Mouse (Mus musculus) heart, adult 2 months (tissue): ENCODE data around the gene Rps27l. TPM values are rescaled to one million over a fixed set of nuclear protein-coding genes. Genes with fewer than 3 reads are reported as not detected.
A peak's percentile ranks its signal among the peaks of the same experiment; 100 is the strongest.

ENCODE experiments used
- DNase-seq, 2 experiments: peaks; one replicate each; pipeline ENCODE4 v3.0.0; 2021
- H3K27ac ChIP-seq: fragments of 200-600 bp; 2 replicates; pipeline ENCODE4 v1.8.1; 2022
- H3K27me3 ChIP-seq: fragments of 200-500 bp; 2 replicates; pipeline ENCODE4 v1.6.1; 2012; ENCODE audit warnings: mild to moderate bottlenecking, low read length, inconsistent platforms, mixed read lengths; ENCODE audit not compliant: control insufficient read depth, insufficient read depth
- H3K36me3 ChIP-seq: fragments of 200-500 bp; 2 replicates; pipeline ENCODE4 v1.6.1; 2012; ENCODE audit warnings: low read length, inconsistent platforms; ENCODE audit not compliant: control insufficient read depth, insufficient read depth
- H3K4me1 ChIP-seq: fragments of 200-500 bp; 2 replicates; pipeline ENCODE4 v1.6.1; 2011; ENCODE audit warnings: low read length; ENCODE audit not compliant: control insufficient read depth, insufficient read depth
- H3K4me3 ChIP-seq: fragments of 200-600 bp; 2 replicates; pipeline ENCODE4 v1.8.1; 2022
- H3K79me2 ChIP-seq: fragments of 200-500 bp; replicated peaks from 2 replicates; pipeline ENCODE4 v1.6.1; 2012; ENCODE audit warnings: mild to moderate bottlenecking, inconsistent platforms, low read length, moderate library complexity, mixed read lengths; ENCODE audit not compliant: control insufficient read depth, insufficient read depth
- H3K9ac ChIP-seq: fragments of 200-500 bp; 2 replicates; pipeline ENCODE4 v1.6.1; 2012; ENCODE audit warnings: low read depth, mild to moderate bottlenecking, control low read depth, inconsistent platforms, low read length, mixed read lengths
- CTCF ChIP-seq: fragments of 200-600 bp; IDR thresholded peaks from 2 replicates; pipeline ENCODE4 v1.8.1; 2022; ENCODE audit warnings: antibody characterized with exemption, mild to moderate bottlenecking, moderate library complexity
- EP300 ChIP-seq: fragments of 200-500 bp; IDR thresholded peaks from 2 replicates; pipeline ENCODE4 v1.6.1; 2011; ENCODE audit warnings: low read depth, low read length, control low read depth; ENCODE audit not compliant: insufficient read depth
- POLR2A ChIP-seq: fragments of 200-500 bp; IDR thresholded peaks from 2 replicates; pipeline ENCODE4 v1.6.1; 2011; ENCODE audit warnings: mild to moderate bottlenecking, low read depth, low read length, control low read depth; ENCODE audit not compliant: insufficient read depth
- WGBS: fragments of 180-500 bp; shearing (Covaris S2); methylation state at CpG from one replicate; pipeline ENCODE4 v1.1.7; 2018; 5-methylcytosine and 5-hydroxymethylcytosine counted together
- intact Hi-C: fragments of 180-260 bp; cut with DNase I; formaldehyde crosslinking; loops from one replicate; pipeline ENCODE4 v1.15.1; 2025
- polyA plus RNA-seq: library from polyadenylated mRNA; depleted of rRNA; stranded (reverse); fragments of >200 nt; gene quantifications from 2 replicates; pipeline ENCODE4 v1.2.3, GENCODE M21; 2012
- total RNA-seq, 2 experiments: library from RNA; stranded (reverse); gene quantifications; 2 replicates each; pipeline ENCODE4 v1.2.3; 2021

Rps27l gene
- total and polyA plus RNA-seq, 3 experiments = 53.5 to 180 (median 157) TPM

DNA sequence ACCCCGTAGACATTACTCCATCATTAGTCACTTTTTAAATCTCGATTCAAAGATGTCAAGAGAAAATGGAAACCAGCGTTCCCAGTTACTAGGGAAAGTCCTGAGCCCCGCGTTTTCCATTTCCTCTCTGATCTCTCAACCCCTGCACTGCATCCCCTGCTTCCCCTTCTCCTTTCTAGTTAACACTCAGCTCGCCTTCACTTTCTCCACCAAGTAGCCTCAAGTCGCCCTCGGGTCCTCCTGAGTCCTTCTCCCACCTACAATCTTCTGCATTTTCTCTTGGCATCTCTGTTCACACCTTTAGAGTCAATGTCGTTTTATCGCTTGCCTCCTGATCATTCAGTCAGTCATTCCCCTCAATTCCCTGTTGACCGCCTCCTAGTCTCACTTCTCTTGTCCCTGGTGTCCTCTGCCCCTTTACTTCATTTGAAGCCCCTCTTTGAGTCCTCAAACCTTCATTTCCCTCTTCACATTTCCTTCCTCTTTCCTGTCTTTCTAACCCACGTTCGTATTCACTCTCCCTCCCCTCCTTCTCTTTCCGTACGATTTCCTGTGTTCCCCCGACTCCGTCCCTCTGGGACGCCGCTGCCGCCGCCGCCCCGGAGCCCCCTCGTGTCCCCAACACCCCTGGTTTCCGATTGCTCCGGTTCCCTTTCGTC is 27.1 kb upstream of the Rps27l start:
- Histone ChIP-seq H3K4me3 (peak overlapping the region; percentile 78), H3K36me3 (peaks cover 24% of the 10 kb centered on the region), H3K27me3 (0 out of 2 replicates have a peak, but pooled peaks cover 1% of the 10 kb centered on the region), H3K9ac (peak overlapping the region; percentile 89), H3K4me1 (peaks cover 17% of the 10 kb centered on the region), H3K27ac (peak overlapping the region; percentile 81), H3K79me2 (peaks cover 1% of the 10 kb centered on the region; the same call in 1 of the 2 replicates)
- peak; percentile 40 to 43 for DNase-seq
- intact Hi-C loops = loop anchor here (2.0 to 5.0 kb wide), 3 partner anchors 26 to 84 kb away; partner anchors contain the start of gene Aph1c
- WGBS = 2% methylated on average over 27 of the region's 27 CpGs
- TF ChIP-seq POLR2A (0 out of 2 replicates have a peak, but pooled peaks have one; percentile 13), EP300 (no peak), CTCF (no peak)

DNA sequence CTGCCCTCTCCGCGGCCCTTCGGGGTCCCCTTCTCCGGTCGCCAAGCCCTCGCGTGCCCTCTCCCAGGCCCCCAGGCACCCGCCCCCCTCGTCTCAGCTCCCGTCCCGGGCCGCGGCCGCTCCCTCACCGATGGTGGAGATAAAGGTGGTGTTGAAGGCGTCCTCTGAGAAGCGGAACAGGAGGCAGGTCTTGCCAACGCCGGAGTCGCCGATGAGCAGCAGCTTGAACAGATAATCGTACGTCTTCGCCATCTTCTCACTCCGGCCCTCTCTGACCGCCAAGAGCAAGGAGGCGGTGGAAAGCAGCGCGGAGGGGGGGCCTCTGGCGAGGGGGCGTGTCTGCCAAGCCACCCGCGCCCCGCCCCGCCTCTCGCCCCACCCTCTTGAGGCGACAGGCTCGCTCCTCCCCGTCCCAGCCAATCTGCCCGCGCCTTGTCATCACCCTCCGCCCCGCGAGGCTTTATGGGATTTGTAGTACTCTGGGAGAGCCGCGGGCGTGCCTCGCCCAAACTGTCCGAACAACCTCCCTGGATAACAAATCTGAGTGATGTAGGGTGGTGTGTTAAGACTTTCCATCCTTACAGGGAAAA is 26.4 kb upstream of the Rps27l start, which contains the start of gene Rab8b:
Gene Rab8b (minus strand): TSS at position 306 of the 590 bp plus-strand sequence.
- WGBS = 1% methylated on average over 49 of the region's 49 CpGs
- Histone ChIP-seq H3K79me2 (no peaks in the 10 kb centered on the region; the same call in 1 of the 2 replicates), H3K27me3 (0 out of 2 replicates have a peak, but pooled peaks cover 1% of the 10 kb centered on the region), H3K27ac (peak within 1 kb of the TSS; percentile 81), H3K4me3 (peak within 1 kb of the TSS; percentile 78), H3K4me1 (peaks cover 15% of the 10 kb centered on the region), H3K9ac (peak within 1 kb of the TSS; percentile 89), H3K36me3 (peaks cover 24% of the 10 kb centered on the region)
- peak; percentile 96 to 97 for DNase-seq
- intact Hi-C loops = loop anchor here (2.0 to 5.0 kb wide), 3 partner anchors 25 to 85 kb away; partner anchors contain the start of gene Aph1c
- peak; percentile 91 for TF ChIP-seq POLR2A
- no peak for TF ChIP-seq CTCF
- 0 out of 2 replicates have a peak, but pooled peaks have one; percentile 33 for TF ChIP-seq EP300

DNA sequence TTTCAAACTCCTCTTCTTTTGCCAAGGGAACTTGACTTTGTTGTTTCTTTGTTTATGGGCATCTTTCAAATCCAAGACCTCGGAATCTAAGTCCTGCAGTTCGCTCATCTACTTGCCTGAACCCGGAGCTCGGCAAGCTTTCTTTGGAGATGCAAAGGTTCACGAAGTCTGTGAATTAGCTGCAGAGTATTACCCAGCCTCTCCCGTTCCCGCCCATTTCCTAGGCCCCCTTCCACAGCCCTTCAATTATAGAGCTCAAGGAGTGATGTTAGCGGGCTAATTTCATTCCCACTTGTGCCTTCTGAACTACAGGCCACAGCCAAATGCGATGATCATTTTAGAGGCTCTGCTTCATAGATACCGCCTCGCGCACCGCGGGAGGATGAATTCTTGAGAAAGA is 25.9 kb upstream of the Rps27l start:
- TF ChIP-seq CTCF = no peak
- no peak for TF ChIP-seq POLR2A
- TF ChIP-seq EP300 = no peak
- peak overlapping the region; percentile 61 for H3K27ac ChIP-seq
- under 1% methylated on average over 14 of the region's 14 CpGs for WGBS
- peak overlapping the region; percentile 78 for H3K4me3 ChIP-seq
- peak in 1 of 2 experiments; percentile 45 for DNase-seq
- intact Hi-C loops = loop anchor here (2.0 to 5.0 kb wide), 3 partner anchors 25 to 85 kb away; partner anchors contain the start of gene Aph1c
- H3K79me2 ChIP-seq = no peaks in the 10 kb centered on the region; the same call in 1 of the 2 replicates
- peaks cover 19% of the 10 kb centered on the region for H3K36me3 ChIP-seq
- peak overlapping the region; percentile 53; the same call in 1 of the 2 replicates for H3K9ac ChIP-seq
- H3K27me3 ChIP-seq = 0 out of 2 replicates have a peak, but pooled peaks cover 1% of the 10 kb centered on the region
- peaks cover 14% of the 10 kb centered on the region for H3K4me1 ChIP-seq

DNA sequence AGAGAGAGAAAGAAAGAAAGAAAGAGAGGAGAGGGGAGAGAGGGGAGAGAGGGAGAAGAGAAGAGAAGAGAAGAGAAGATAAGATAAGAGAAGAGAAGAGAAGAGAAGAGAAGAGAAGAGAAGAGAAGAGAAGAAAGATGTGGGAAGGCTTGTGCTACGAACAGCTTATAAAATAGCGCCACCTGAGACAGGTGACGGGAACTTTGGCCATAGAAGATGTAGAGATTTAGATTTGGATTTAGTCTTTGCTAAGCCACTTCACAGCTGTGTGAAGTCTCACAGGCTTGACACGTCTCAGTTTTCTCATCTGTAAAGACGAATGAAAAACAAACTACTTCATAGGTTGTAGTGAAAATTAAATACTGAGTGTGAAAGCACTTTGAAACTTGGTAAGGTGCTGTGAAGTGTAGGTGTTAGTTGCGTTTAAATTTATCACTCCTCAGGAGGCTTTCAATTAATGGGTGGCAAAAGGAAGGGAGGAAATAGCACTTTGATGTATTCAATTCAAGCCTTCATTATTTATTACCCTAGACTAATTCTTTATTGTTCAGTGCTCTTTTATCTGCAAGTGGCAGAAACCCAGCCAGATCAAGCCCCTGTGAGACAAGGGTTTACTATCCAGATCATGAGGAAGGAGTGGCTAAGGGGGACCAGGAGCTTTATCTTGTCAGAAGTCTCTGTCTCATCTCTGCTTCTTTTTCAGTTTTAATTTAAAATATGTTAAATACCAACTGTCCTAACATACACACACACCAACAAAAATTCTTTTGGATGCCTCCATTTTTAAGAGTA is 25.2 kb upstream of the Rps27l start:
- TF ChIP-seq CTCF (0 out of 2 replicates have a peak, but pooled peaks have one; percentile 8), POLR2A (no peak)
- intact Hi-C loops = no loop called here
- Histone ChIP-seq H3K36me3 (peaks cover 16% of the 10 kb centered on the region), H3K4me1 (peaks cover 12% of the 10 kb centered on the region), H3K27ac (no peak overlapping the region), H3K9ac (no peak overlapping the region), H3K27me3 (0 out of 2 replicates have a peak, but pooled peaks cover 1% of the 10 kb centered on the region), H3K4me3 (no peak overlapping the region), H3K79me2 (no peaks in the 10 kb centered on the region; the same call in 1 of the 2 replicates)
- no peak for DNase-seq
- WGBS = 27% methylated on average over 6 of the region's 6 CpGs

DNA sequence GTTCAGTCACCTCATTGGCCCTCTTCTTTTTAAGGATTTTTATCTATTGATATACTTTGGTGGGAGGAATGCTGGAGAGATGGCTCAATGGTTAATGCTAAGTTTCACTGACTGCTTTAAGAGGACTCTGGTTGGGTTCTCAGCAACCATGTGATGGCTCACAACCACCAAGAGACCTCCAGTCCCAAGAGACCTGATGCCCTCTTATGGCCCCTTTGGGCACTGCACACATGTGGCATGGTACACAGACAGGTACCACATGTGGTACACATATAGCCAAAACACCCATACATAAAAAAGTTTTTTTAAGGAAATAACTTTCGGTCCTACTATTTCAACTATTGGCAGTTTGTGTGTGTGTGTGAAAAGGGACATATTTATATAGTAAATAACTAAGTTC is 23.8 kb upstream of the Rps27l start:
- DNase-seq = no peak
- WGBS = 95% methylated on average over 1 of the region's 1 CpGs

More for the DNA sequence above, 23.8 kb upstream of the Rps27l start:
- H3K27ac ChIP-seq = no peak overlapping the region
- peak; percentile 41 for TF ChIP-seq CTCF
- TF ChIP-seq POLR2A = no peak
- H3K4me3 ChIP-seq = no peak overlapping the region
- no peak overlapping the region for H3K9ac ChIP-seq
- H3K4me1 ChIP-seq = peaks cover 9% of the 10 kb centered on the region
- H3K79me2 ChIP-seq = no peaks in the 10 kb centered on the region; the same call in 1 of the 2 replicates
- peaks cover 8% of the 10 kb centered on the region for H3K36me3 ChIP-seq
- intact Hi-C loops = no loop called here
- 0 out of 2 replicates have a peak, but pooled peaks cover 1% of the 10 kb centered on the region for H3K27me3 ChIP-seq
